Mouse (Mus musculus) heart, adult 2 months (tissue): ENCODE data around the gene Gm30191. TPM values are rescaled to one million over a fixed set of nuclear protein-coding genes. Genes with fewer than 3 reads are reported as not detected.

ENCODE experiments used
- DNase-seq, 2 experiments: peaks; one replicate each; pipeline ENCODE4 v3.0.0; 2021
- H3K27ac ChIP-seq: fragments of 200-600 bp; 2 replicates; pipeline ENCODE4 v1.8.1; 2022
- H3K27me3 ChIP-seq: fragments of 200-500 bp; 2 replicates; pipeline ENCODE4 v1.6.1; 2012; ENCODE audit warnings: mild to moderate bottlenecking, low read length, inconsistent platforms, mixed read lengths; ENCODE audit not compliant: control insufficient read depth, insufficient read depth
- H3K36me3 ChIP-seq: fragments of 200-500 bp; 2 replicates; pipeline ENCODE4 v1.6.1; 2012; ENCODE audit warnings: low read length, inconsistent platforms; ENCODE audit not compliant: control insufficient read depth, insufficient read depth
- H3K4me1 ChIP-seq: fragments of 200-500 bp; 2 replicates; pipeline ENCODE4 v1.6.1; 2011; ENCODE audit warnings: low read length; ENCODE audit not compliant: control insufficient read depth, insufficient read depth
- H3K4me3 ChIP-seq: fragments of 200-600 bp; 2 replicates; pipeline ENCODE4 v1.8.1; 2022
- H3K79me2 ChIP-seq: fragments of 200-500 bp; replicated peaks from 2 replicates; pipeline ENCODE4 v1.6.1; 2012; ENCODE audit warnings: mild to moderate bottlenecking, inconsistent platforms, low read length, moderate library complexity, mixed read lengths; ENCODE audit not compliant: control insufficient read depth, insufficient read depth
- H3K9ac ChIP-seq: fragments of 200-500 bp; 2 replicates; pipeline ENCODE4 v1.6.1; 2012; ENCODE audit warnings: low read depth, mild to moderate bottlenecking, control low read depth, inconsistent platforms, low read length, mixed read lengths
- CTCF ChIP-seq: fragments of 200-600 bp; IDR thresholded peaks from 2 replicates; pipeline ENCODE4 v1.8.1; 2022; ENCODE audit warnings: antibody characterized with exemption, mild to moderate bottlenecking, moderate library complexity
- EP300 ChIP-seq: fragments of 200-500 bp; IDR thresholded peaks from 2 replicates; pipeline ENCODE4 v1.6.1; 2011; ENCODE audit warnings: low read depth, low read length, control low read depth; ENCODE audit not compliant: insufficient read depth
- POLR2A ChIP-seq: fragments of 200-500 bp; IDR thresholded peaks from 2 replicates; pipeline ENCODE4 v1.6.1; 2011; ENCODE audit warnings: mild to moderate bottlenecking, low read depth, low read length, control low read depth; ENCODE audit not compliant: insufficient read depth
- WGBS: fragments of 180-500 bp; shearing (Covaris S2); methylation state at CpG from one replicate; pipeline ENCODE4 v1.1.7; 2018; 5-methylcytosine and 5-hydroxymethylcytosine counted together
- intact Hi-C: fragments of 180-260 bp; cut with DNase I; formaldehyde crosslinking; loops from one replicate; pipeline ENCODE4 v1.15.1; 2025
- polyA plus RNA-seq: library from polyadenylated mRNA; depleted of rRNA; stranded (reverse); fragments of >200 nt; gene quantifications from 2 replicates; pipeline ENCODE4 v1.2.3, GENCODE M21; 2012
- total RNA-seq, 2 experiments: library from RNA; stranded (reverse); gene quantifications; 2 replicates each; pipeline ENCODE4 v1.2.3; 2021

Gene Gm30191
- total and polyA plus RNA-seq, 3 experiments: not detected

- no peaks in the 10 kb centered on the region for H3K79me2 ChIP-seq
- peak overlapping the region; percentile 56 for H3K4me3 ChIP-seq
- H3K36me3 ChIP-seq: no peaks in the 10 kb centered on the region
- intact Hi-C loops: loop anchor here (1.0 to 5.0 kb wide), 4 partner anchors 19 to 218 kb away; partner anchors contain the start of genes Pdik1l and Stmn1
- peak; percentile 81 to 89 for DNase-seq
- peaks cover 3% of the 10 kb centered on the region for H3K4me1 ChIP-seq
- TF ChIP-seq CTCF (peak; percentile 97), EP300 (no peak)
- H3K9ac ChIP-seq: peak overlapping the region; percentile 56
- no peaks in the 10 kb centered on the region for H3K27me3 ChIP-seq
- 3% methylated on average over 30 of the region's 30 CpGs for WGBS
- no peak overlapping the region; the same call in 1 of the 2 replicates for H3K27ac ChIP-seq
Measured at GRCm38 (mm10) chr4:134249651-134250050, 2.9 kb downstream of the Gm30191 start.

DNA sequence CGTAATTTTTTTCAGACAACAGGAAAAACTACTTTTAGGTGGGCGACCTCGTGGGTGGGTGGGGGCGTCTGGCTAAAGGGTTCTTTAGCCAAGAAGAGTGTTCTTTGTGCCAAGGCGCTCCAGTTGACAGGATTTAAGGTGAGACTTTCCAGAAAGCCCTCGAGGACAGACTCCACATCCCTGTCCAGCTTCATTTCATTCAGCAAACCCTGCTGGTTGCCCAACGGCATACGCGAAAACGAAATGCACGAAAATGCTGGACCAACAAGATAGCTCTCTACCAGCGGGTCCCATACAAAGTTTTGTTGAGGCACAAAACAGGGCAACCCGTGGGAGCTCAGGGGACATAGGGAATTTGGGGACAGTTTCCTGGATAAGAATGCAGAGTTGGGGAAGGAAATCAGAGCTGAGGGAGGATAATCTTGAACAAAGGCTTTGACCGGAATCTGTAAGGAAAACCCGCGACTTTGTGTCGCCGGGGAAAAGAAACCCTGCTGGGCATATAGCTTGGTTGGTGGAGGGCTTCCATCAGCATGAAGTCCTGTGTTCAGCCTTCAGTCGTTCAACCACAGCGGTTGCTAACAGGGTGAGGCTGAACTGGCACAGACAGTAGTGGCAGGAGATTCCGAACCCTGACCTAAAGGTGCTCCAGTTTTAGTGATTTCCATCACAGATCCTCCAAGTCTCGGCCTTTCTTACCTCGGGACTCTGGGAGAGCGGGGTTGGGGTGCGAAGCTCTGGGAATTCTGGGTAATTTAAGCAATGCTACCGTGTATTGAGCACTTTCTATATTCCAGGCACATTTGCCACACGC lies 3.6 kb downstream of the Gm30191 start:
- H3K9ac ChIP-seq: no peak overlapping the region

DNA sequence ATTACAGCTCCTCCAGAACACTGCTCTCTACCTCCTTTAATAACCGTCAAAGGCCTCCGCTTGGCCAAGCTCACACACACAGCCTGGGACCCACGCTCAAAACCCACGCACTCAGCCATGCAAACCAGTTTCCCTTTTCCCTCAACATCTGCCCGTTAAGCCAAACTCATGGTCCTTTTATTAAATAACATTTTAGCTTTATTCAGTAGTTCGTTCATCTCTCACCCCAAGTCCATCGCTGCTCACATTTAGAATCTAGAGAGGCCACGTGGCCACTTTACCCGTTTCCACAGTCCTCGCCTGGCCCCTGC lies 4.2 kb downstream of the Gm30191 start:
- Histone ChIP-seq H3K79me2 (no peaks in the 10 kb centered on the region), H3K4me1 (peaks cover 1% of the 10 kb centered on the region), H3K4me3 (peak overlapping the region; percentile 56), H3K36me3 (no peaks in the 10 kb centered on the region), H3K27ac (peak overlapping the region; percentile 92), H3K9ac (peak overlapping the region; percentile 72), H3K27me3 (no peaks in the 10 kb centered on the region)
- WGBS: 26% methylated on average over 10 of the region's 10 CpGs
- no peak for DNase-seq
- intact Hi-C loops: loop anchor here (1.0 kb wide), 1 partner anchor 36 kb away; the partner anchor contains the start of gene Pdik1l
- TF ChIP-seq POLR2A (no peak), CTCF (no peak), EP300 (no peak)

More for the DNA sequence above, 3.6 kb downstream of the Gm30191 start:
- Histone ChIP-seq H3K4me1 (no peaks in the 10 kb centered on the region; the same call in 1 of the 2 replicates), H3K36me3 (no peaks in the 10 kb centered on the region), H3K79me2 (no peaks in the 10 kb centered on the region), H3K27me3 (no peaks in the 10 kb centered on the region), H3K4me3 (peak overlapping the region; percentile 56), H3K27ac (peak overlapping the region; percentile 92; the same call in 1 of the 2 replicates)
- WGBS: 28% methylated on average over 27 of the region's 27 CpGs
- TF ChIP-seq EP300 (no peak), POLR2A (no peak), CTCF (no peak)
- no peak for DNase-seq
- intact Hi-C loops: loop anchor here (1.0 kb wide), 1 partner anchor 37 kb away; the partner anchor contains the start of gene Pdik1l

DNA sequence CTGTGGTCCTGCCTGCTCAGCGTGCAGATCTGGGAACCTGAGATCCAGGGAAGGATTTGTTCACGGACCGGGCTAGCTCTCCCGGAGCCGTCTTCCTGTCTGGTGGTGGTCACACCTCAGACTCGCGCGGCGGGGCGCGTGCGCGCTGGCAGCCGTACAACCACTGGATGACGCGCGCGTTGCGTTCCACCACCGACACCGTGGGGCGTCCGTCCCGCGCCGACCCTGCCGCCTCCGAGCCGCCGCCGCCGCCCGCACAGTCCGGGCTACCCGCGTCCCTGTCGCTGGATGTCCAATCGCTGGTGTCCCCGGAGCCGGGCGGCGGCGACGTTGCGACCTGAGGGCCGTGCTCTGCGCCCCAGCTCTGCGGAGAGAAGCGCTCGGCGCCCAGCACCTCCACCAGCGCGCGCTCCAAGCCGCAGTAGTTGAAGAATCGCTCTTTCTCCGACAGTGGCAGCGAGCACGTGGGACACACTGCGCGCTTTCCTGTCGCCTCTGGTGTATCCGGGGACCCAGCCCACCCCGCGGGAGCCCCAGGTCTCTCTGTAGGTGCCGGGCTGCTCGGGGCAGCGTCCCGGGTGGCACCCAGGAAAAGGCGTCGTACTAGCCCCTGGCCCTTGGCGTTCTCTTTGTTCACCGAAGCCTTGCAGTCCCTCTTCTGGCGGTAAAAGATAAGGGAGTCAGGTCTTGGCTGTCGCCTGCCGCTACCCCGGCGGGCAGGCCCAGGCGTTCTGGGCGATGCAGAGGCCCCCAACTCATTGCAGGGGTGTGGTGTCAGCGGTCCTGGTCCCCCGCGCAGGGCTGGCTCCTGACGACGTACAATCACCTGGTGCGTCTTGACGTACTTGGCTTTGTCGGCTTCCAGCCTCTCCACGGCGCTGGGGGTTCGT lies 4.8 kb downstream of the Gm30191 start:
- intact Hi-C loops: no loop called here
- Histone ChIP-seq H3K4me1 (peaks cover 3% of the 10 kb centered on the region), H3K27me3 (no peaks in the 10 kb centered on the region), H3K79me2 (no peaks in the 10 kb centered on the region), H3K4me3 (peak overlapping the region; percentile 56), H3K36me3 (no peaks in the 10 kb centered on the region), H3K9ac (peak overlapping the region; percentile 72), H3K27ac (peak overlapping the region; percentile 92)
- TF ChIP-seq POLR2A (no peak), CTCF (no peak), EP300 (no peak)
- peak; percentile 46 to 70 for DNase-seq
- WGBS: 2% methylated on average over 91 of the region's 91 CpGs

DNA sequence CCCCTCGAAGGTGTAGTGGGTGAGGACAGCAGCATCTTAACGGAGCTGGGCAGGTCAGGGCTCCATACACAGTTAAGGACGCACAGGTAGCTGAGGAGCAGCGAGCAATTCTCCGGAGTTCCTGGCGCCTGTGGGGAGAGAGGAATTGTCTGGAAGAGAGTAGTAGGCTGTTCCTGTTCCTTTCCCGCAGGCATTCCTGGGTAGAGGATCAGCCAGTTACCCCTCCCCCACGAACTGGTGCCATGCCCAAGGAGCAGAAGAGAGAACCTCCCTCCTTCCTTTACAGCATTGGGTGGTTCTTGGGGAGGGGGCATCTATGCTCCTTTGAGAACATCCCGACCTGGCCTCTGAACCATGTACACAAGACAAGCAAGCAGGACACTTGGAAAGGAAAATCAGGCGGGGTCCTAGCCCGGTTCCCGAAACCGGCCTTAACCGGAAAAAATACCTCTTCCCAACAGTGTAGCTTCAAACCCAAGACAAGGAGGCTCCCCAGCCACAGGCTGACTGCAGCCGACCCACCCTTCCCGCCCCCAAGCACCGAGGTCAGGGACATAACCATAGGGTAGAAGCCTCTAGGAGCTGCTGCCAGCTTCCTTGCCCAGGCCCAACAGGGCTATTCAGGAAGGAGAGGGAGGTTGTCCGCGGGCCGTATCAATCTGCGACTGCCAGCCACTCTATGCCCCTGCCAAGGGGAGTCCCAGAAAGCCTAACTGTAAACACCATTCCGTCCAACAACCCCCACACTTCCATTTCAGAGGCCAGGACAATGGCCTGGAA lies 5.6 kb downstream of the Gm30191 start:
- peak overlapping the region; percentile 80 for H3K9ac ChIP-seq
- no peaks in the 10 kb centered on the region for H3K27me3 ChIP-seq
- peak overlapping the region; percentile 56 for H3K4me3 ChIP-seq
- WGBS: 28% methylated on average over 22 of the region's 22 CpGs
- H3K4me1 ChIP-seq: peaks cover 5% of the 10 kb centered on the region
- intact Hi-C loops: no loop called here
- peak overlapping the region; percentile 92 for H3K27ac ChIP-seq
- no peak for TF ChIP-seq CTCF
- TF ChIP-seq EP300: no peak
- 0 out of 2 replicates have a peak, but pooled peaks have one; percentile 7 for TF ChIP-seq POLR2A
- DNase-seq: peak; percentile 36 to 52
- no peaks in the 10 kb centered on the region for H3K79me2 ChIP-seq
- H3K36me3 ChIP-seq: no peaks in the 10 kb centered on the region
